Mouse (Mus musculus): Measurements from ENCODE around the gene 2010109A12Rik. TPM values are rescaled to one million over a fixed set of nuclear protein-coding genes. Genes with fewer than 3 reads are reported as not detected.

2010109A12Rik gene
- polyA plus RNA-seq, 1 experiment from 2014 or later: 1.9 TPM

DNA sequence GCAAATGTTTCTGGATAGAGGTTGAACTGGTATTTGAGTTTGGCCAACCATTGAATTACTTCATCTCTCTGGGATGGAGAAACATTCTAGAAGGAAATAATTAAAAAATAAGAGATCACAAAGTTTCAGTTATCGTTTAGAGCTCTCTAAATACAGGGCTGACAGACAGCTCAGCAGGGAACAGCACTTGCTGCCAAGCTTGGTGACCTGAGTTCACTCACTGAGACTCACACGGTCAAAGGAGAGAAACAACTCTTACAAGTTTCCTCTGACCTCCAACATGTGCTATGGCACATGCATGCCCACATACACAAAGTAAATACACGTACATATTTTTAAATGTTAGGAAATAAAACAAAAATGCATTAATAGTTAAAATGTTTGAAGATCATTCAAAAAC, 16.7 kb upstream of the 2010109A12Rik start:
- no peak for ATAC-seq (ENCODE audit: insufficient number of reproducible peaks, low FRiP score, low TSS enrichment, low read depth)
- H3K36me3 ChIP-seq: peaks cover 47% of the 10 kb centered on the region

DNA sequence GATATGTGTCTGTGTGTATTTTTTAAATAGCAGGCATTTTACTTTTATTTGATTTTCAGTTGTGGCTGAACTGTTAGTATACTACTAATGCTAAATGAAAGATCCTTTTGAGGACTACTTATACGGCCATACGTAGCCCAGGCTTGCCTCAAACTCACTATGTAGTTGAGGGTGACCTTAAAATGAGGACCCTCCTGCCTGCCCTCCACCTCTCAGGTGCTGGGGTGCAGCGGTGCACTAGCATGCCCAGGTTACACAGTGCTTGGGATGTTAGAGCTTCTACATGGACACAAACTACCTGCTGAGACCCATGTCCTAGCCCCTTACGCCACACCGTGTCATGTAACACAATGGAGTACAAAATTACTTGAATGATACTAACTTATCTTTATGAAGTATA, 15.9 kb upstream of the 2010109A12Rik start:
- peaks cover 42% of the 10 kb centered on the region for H3K36me3 ChIP-seq

More for the DNA sequence above, 16.7 kb upstream of the 2010109A12Rik start:
- no peaks in the 10 kb centered on the region for H3K9me3 ChIP-seq (replicated peaks)
- no peak overlapping the region for H3K27ac ChIP-seq (replicated peaks)
- 71% methylated on average over 3 of the region's 3 CpGs for WGBS
- no peak overlapping the region for H3K4me3 ChIP-seq (replicated peaks)
- H3K9ac ChIP-seq: no peak overlapping the region
- H3K4me2 ChIP-seq (replicated peaks): no peak overlapping the region
- no peaks in the 10 kb centered on the region for H3K27me3 ChIP-seq
- no peaks in the 10 kb centered on the region for H3K4me1 ChIP-seq

DNA sequence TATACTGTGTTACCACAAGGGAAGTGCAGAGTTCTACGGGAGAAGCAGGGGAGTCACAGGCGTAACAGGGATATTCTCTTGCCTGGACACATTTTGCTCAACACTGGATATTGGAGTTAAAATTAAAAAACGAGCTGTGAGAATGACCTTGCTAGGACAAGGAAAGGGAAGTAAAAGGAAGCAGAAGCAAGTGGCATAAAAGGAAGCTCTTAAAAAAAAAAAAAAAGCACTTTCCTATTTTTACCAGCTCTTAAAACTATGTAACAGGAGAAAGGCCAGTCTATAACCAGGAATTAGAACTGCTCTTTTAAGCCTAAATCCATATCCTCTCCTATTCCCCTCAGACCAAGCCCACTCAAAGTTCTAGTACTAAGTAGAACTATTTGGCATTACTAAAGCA, 8.1 kb upstream of the 2010109A12Rik start:
- H3K27me3 ChIP-seq: no peaks in the 10 kb centered on the region
- peaks cover 38% of the 10 kb centered on the region for H3K36me3 ChIP-seq
- H3K4me3 ChIP-seq (replicated peaks): no peak overlapping the region
- no peak overlapping the region for H3K27ac ChIP-seq (replicated peaks)
- no peaks in the 10 kb centered on the region for H3K4me1 ChIP-seq
- no peak overlapping the region for H3K9ac ChIP-seq
- ATAC-seq (ENCODE audit: insufficient number of reproducible peaks, low FRiP score, low TSS enrichment, low read depth): no peak
- no peak overlapping the region for H3K4me2 ChIP-seq (replicated peaks)
- 87% methylated on average over 3 of the region's 3 CpGs for WGBS
- H3K9me3 ChIP-seq (replicated peaks): no peaks in the 10 kb centered on the region

More for the DNA sequence above, 15.9 kb upstream of the 2010109A12Rik start:
- no peaks in the 10 kb centered on the region for H3K4me1 ChIP-seq
- no peak overlapping the region for H3K4me2 ChIP-seq (replicated peaks)
- no peaks in the 10 kb centered on the region for H3K9me3 ChIP-seq (replicated peaks)
- H3K27ac ChIP-seq (replicated peaks): no peak overlapping the region
- no peak overlapping the region for H3K9ac ChIP-seq
- 93% methylated on average over 5 of the region's 5 CpGs for WGBS
- no peak for ATAC-seq (ENCODE audit: insufficient number of reproducible peaks, low FRiP score, low TSS enrichment, low read depth)
- no peak overlapping the region for H3K4me3 ChIP-seq (replicated peaks)
- no peaks in the 10 kb centered on the region for H3K27me3 ChIP-seq

DNA sequence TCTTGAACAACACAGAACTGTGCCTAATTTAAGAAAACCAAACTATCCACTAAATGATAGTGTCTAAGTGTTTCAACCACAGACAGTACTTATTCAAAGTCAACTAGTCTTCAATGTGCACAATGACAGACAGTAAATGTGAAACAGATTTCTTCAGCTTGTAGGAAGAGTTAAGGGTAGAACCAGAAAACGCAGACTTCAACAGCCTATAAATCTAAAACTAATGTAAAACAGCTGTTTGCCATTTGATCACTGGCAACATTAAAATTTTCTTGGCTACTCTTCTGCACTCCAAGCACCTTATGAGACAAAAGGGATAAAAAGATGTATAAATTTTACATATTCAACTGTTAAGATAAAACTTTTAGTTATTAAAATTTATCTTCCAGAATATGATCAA, 5.1 kb upstream of the 2010109A12Rik start:
- Histone ChIP-seq H3K9me3 (replicated peaks) (no peaks in the 10 kb centered on the region), H3K27ac (replicated peaks) (no peak overlapping the region), H3K27me3 (no peaks in the 10 kb centered on the region), H3K36me3 (peaks cover 33% of the 10 kb centered on the region), H3K4me2 (replicated peaks) (no peak overlapping the region), H3K4me3 (replicated peaks) (no peak overlapping the region), H3K4me1 (peaks cover 6% of the 10 kb centered on the region; the same call in 1 of the 2 replicates), H3K9ac (no peak overlapping the region)
- ATAC-seq (ENCODE audit: insufficient number of reproducible peaks, low FRiP score, low TSS enrichment, low read depth): no peak
- WGBS: 34% methylated on average over 1 of the region's 1 CpGs

DNA sequence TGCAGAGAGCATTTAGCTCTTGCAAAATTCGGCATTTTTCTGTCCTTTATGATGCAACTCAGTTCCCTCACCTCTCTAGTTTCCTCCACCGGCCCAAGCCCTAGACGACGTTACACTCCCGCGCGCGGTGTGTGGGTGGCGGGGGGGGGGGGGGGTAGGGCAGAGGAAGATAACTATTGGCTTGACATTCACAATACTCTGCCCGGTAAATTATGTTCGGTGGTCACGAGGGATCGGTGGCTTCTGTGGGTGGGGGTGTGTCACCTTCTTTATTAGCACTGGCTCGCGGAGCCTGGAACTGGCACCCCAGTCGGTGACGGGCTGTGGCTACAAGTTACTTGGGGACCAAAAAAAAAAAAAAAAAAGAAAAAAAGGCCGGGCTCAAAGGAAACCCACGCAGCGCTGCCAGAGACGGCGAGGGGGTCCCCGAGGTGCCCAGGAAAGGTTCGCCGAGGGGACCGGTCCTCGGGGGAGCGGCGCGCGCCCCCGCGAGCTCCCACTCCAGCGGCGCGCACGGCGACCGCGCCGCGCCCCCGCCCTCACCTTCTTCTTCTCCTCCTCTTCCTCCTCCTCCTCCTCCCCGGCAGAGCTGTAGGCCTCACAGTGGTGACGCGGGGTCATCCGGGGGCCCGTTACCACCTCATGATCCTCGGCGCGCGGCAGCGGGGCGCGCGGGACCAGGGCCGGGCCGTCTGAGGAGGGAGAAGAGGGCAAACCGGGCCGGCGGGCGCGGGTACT, 778 bp upstream of the 2010109A12Rik start:
- Histone ChIP-seq H3K27me3 (no peaks in the 10 kb centered on the region), H3K9me3 (replicated peaks) (no peaks in the 10 kb centered on the region), H3K27ac (replicated peaks) (peak overlapping the region; percentile 95), H3K4me1 (peaks cover 6% of the 10 kb centered on the region; the same call in 1 of the 2 replicates), H3K9ac (peak overlapping the region; percentile 98), H3K36me3 (peaks cover 10% of the 10 kb centered on the region), H3K4me2 (replicated peaks) (peak overlapping the region; percentile 61), H3K4me3 (replicated peaks) (peak overlapping the region; percentile 82)
- peak; percentile 63 for ATAC-seq (ENCODE audit: insufficient number of reproducible peaks, low FRiP score, low TSS enrichment, low read depth)
- 1% methylated on average over 46 of the region's 63 CpGs for WGBS

DNA sequence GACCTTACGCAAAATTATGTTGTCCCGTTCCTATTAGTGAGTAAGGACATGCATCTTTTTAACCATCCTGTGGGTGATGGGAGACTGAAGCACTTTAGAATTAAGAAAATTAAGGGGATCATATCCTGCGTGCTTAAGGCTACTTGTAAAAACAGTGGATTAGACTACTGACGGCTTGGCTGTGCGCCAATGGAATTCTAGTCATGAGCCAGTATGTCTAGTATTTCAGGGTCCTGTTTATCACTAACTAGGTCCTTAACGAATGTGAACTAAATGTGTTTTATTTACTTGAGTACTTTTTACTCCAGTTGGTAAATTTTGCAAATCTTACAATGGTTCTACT, 659 bp downstream of the 2010109A12Rik start:
- H3K4me3 ChIP-seq (replicated peaks): peak overlapping the region; percentile 82
- no peak for ATAC-seq (ENCODE audit: insufficient number of reproducible peaks, low FRiP score, low TSS enrichment, low read depth)
- no peaks in the 10 kb centered on the region for H3K36me3 ChIP-seq
- peaks cover 6% of the 10 kb centered on the region; the same call in 1 of the 2 replicates for H3K4me1 ChIP-seq
- WGBS: under 1% methylated on average over 6 of the region's 6 CpGs
- H3K27me3 ChIP-seq: no peaks in the 10 kb centered on the region
- H3K9ac ChIP-seq: peak overlapping the region; percentile 55; the same call in 1 of the 2 replicates
- peak overlapping the region; percentile 61 for H3K4me2 ChIP-seq (replicated peaks)
- no peaks in the 10 kb centered on the region for H3K9me3 ChIP-seq (replicated peaks)
- H3K27ac ChIP-seq (replicated peaks): peak overlapping the region; percentile 95

DNA sequence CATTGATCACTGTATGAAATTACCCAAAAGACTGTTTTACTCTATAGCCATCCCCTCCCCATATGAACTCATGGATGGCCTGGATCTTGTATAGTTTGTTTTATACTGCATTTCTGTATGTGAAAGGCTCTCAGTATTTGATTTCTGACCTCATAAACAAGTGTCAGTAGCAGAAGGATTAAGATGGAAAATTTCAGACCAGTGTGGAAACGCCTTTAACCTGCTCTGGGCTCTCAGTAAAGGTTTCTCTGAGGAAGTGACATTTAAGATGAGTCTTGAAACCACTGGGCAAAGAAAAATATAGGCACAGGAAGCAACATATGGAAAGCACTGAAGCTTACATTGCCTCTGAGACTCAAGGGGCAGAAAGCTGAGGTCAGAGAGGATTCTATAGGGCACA, 1.2 kb downstream of the 2010109A12Rik start:
- peak overlapping the region; percentile 95; the same call in 1 of the 2 replicates for H3K27ac ChIP-seq (replicated peaks)
- H3K4me2 ChIP-seq (replicated peaks): peak overlapping the region; percentile 61; the same call in 1 of the 2 replicates
- H3K9me3 ChIP-seq (replicated peaks): no peaks in the 10 kb centered on the region
- peaks cover 6% of the 10 kb centered on the region; the same call in 1 of the 2 replicates for H3K4me1 ChIP-seq
- peak overlapping the region; percentile 82; the same call in 1 of the 2 replicates for H3K4me3 ChIP-seq (replicated peaks)
- WGBS: 52% methylated on average over 1 of the region's 1 CpGs
- no peak for ATAC-seq (ENCODE audit: insufficient number of reproducible peaks, low FRiP score, low TSS enrichment, low read depth)
- no peaks in the 10 kb centered on the region for H3K27me3 ChIP-seq
- H3K36me3 ChIP-seq: no peaks in the 10 kb centered on the region
- H3K9ac ChIP-seq: no peak overlapping the region

DNA sequence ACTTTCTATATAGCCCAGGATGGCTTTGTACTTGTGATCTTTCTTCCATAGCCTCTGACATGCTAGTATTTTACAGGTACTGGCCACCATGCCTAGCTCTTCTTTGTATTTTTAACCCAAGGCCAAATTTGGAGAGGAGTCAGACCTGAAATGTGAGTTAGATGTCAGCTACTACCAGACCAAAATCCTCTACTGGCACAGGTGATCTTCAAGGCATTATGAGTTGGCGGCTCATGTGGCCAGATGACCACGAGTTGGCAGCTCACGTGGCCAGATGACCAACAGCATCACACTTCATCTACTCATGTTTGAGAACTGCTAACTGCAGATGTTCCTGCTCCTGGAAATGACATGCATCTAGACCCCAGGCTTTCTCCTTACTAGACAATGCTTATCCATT, 12.1 kb downstream of the 2010109A12Rik start:
- H3K27ac ChIP-seq (replicated peaks): no peak overlapping the region
- H3K4me2 ChIP-seq (replicated peaks): no peak overlapping the region
- no peaks in the 10 kb centered on the region for H3K9me3 ChIP-seq (replicated peaks)
- H3K27me3 ChIP-seq: no peaks in the 10 kb centered on the region
- no peaks in the 10 kb centered on the region for H3K36me3 ChIP-seq
- H3K4me1 ChIP-seq: no peaks in the 10 kb centered on the region
- no peak overlapping the region for H3K4me3 ChIP-seq (replicated peaks)
- ATAC-seq (ENCODE audit: insufficient number of reproducible peaks, low FRiP score, low TSS enrichment, low read depth): no peak
- no peak overlapping the region for H3K9ac ChIP-seq
- WGBS: 81% methylated on average over 3 of the region's 3 CpGs

DNA sequence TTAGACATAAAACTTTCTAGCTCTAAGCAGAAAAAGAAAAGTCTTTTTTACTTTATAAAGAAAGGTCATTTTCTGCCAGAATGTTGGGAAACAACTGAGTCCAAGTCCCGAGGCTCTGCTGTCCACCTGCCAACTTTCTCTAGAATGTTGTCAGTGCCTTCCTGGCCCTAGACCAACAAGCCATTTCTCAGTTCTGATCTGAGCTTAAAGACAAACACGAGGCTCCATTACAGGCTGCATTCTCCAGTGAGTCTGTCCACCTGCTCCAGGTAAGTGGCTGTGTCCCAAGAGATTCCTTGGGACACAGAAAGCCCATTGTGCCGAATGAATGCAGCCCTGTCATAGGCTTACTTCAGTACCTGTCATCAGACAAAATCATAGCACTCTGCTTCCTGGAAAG, 15.3 kb downstream of the 2010109A12Rik start:
- Histone ChIP-seq H3K4me3 (replicated peaks) (no peak overlapping the region), H3K4me1 (no peaks in the 10 kb centered on the region), H3K36me3 (no peaks in the 10 kb centered on the region), H3K9me3 (replicated peaks) (no peaks in the 10 kb centered on the region), H3K9ac (no peak overlapping the region), H3K27ac (replicated peaks) (no peak overlapping the region), H3K27me3 (no peaks in the 10 kb centered on the region), H3K4me2 (replicated peaks) (no peak overlapping the region)
- WGBS: 48% methylated on average over 3 of the region's 3 CpGs
- peak; percentile 19; the same call in 1 of the 2 replicates for ATAC-seq (ENCODE audit: insufficient number of reproducible peaks, low FRiP score, low TSS enrichment, low read depth)

DNA sequence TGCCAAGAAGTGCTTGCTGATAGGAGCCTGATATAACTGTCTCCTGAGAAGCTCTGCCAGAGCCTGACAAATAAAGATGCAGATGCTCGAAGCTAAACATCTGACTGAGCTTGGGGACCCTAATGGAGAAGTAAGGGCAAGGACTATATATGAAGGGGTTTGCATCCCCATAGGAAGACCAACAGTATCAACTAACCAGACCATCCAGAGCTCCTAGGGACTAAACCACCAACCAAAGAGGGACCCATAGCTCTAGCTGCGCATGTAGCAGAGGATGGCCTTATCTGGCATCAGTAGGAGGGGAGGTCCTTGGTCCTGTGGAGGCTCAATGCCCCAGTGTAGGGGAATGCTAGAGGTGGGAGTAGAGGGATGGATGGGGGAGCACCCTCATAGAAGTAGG, 18.2 kb downstream of the 2010109A12Rik start:
- Histone ChIP-seq H3K4me1 (no peaks in the 10 kb centered on the region), H3K36me3 (no peaks in the 10 kb centered on the region), H3K9me3 (replicated peaks) (no peaks in the 10 kb centered on the region), H3K27me3 (no peaks in the 10 kb centered on the region), H3K4me3 (replicated peaks) (no peak overlapping the region), H3K4me2 (replicated peaks) (no peak overlapping the region), H3K9ac (no peak overlapping the region), H3K27ac (replicated peaks) (no peak overlapping the region)
- WGBS: 82% methylated on average over 2 of the region's 2 CpGs
- ATAC-seq (ENCODE audit: insufficient number of reproducible peaks, low FRiP score, low TSS enrichment, low read depth): no peak

DNA sequence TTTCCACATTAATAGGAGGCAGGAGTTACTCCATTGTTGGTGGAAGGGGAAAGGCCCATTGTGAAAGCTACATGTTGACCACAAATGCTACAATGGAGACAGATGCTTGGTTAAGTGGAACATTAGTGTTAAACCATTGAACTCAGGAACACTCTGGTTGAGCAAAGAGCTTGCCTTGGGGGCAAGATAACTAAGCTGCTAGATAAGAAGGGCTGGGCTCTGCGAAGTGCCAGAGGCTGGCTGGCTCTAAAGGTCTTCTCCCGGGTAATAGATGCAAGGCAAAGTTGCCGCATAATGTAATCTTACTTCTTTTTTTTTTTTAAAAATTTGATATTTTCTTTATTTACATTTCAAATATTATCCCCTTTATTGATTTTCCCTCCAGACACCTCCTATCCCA, 20.8 kb downstream of the 2010109A12Rik start:
- Histone ChIP-seq H3K4me2 (replicated peaks) (no peak overlapping the region), H3K36me3 (no peaks in the 10 kb centered on the region), H3K27me3 (no peaks in the 10 kb centered on the region), H3K4me1 (no peaks in the 10 kb centered on the region), H3K4me3 (replicated peaks) (no peak overlapping the region), H3K9ac (no peak overlapping the region), H3K9me3 (replicated peaks) (no peaks in the 10 kb centered on the region), H3K27ac (replicated peaks) (no peak overlapping the region)
- WGBS: 85% methylated on average over 3 of the region's 3 CpGs
- ATAC-seq (ENCODE audit: insufficient number of reproducible peaks, low FRiP score, low TSS enrichment, low read depth): no peak

DNA sequence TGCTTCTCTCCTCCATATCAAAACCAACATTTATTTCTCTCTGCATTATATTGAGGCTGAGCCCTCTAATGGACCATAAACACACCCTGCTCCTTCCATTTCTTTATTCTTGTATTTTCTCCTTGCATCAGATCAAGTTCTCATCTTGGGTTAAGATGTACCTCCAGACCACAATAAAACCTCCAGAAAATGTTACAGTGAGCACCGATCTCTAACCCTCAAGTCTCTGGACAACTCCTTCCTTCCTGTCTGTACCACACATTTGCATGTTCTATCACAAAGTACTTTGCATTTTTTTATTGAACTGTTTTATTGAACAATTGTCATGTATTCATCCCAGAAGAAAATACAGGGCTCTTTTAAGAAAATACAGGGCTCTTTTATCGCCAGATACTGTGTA, 23.2 kb downstream of the 2010109A12Rik start:
- Histone ChIP-seq H3K27me3 (no peaks in the 10 kb centered on the region), H3K4me1 (no peaks in the 10 kb centered on the region), H3K4me3 (replicated peaks) (no peak overlapping the region), H3K4me2 (replicated peaks) (no peak overlapping the region), H3K9me3 (replicated peaks) (no peaks in the 10 kb centered on the region), H3K27ac (replicated peaks) (no peak overlapping the region), H3K9ac (no peak overlapping the region), H3K36me3 (no peaks in the 10 kb centered on the region)
- ATAC-seq (ENCODE audit: insufficient number of reproducible peaks, low FRiP score, low TSS enrichment, low read depth): no peak
- WGBS: 76% methylated on average over 2 of the region's 2 CpGs

Measured in embryonic facial prominence, embryonic 15.5 days (tissue).